Mouse (Mus musculus): ENCODE data around the gene Rnase2b. TPM values are rescaled to one million over a fixed set of nuclear protein-coding genes. Genes with fewer than 3 reads are reported as not detected.
"Not testable (repeated sequence)": the region's sequence is repeated elsewhere in the genome, so short reads cannot be mapped to it uniquely, and the experiment has no call there.

Gene Rnase2b
- not detected in 2 replicates for total RNA-seq (2017)

- ATAC-seq (ENCODE audit: extremely low read depth, insufficient number of reproducible peaks, low FRiP score, poor library complexity, severe bottlenecking), result not testable (repeated sequence)
Observed at GRCm38 (mm10) chr14:51161976-51162375, at the start of gene Rnase2b. Gene Rnase2b, plus strand, starts transcription at chr14:51162260.

GRCm38 (mm10) chr14:51113476-51113875, 48.6 kb upstream of the Rnase2b start:
- ATAC-seq (ENCODE audit: extremely low read depth, insufficient number of reproducible peaks, low FRiP score, poor library complexity, severe bottlenecking), result no peak

- ATAC-seq (ENCODE audit: extremely low read depth, insufficient number of reproducible peaks, low FRiP score, poor library complexity, severe bottlenecking), result no peak
Observed at GRCm38 (mm10) chr14:51113916-51114560, 48.0 kb upstream of the Rnase2b start, which contains the start of gene Eddm3b. Gene Eddm3b, plus strand, starts transcription at chr14:51114426.

- ATAC-seq (ENCODE audit: extremely low read depth, insufficient number of reproducible peaks, low FRiP score, poor library complexity, severe bottlenecking), result no peak
Observed at GRCm38 (mm10) chr14:51125684-51126083, 36.4 kb upstream of the Rnase2b start.

GRCm38 (mm10) chr14:51127648-51128258, 34.3 kb upstream of the Rnase2b start:
- peak; percentile 15; the same call in 1 of the 2 replicates for ATAC-seq (ENCODE audit: extremely low read depth, insufficient number of reproducible peaks, low FRiP score, poor library complexity, severe bottlenecking)

- ATAC-seq (ENCODE audit: extremely low read depth, insufficient number of reproducible peaks, low FRiP score, poor library complexity, severe bottlenecking), result peak; percentile 90
Observed at GRCm38 (mm10) chr14:51128775-51129623, 33.1 kb upstream of the Rnase2b start.

GRCm38 (mm10) chr14:51129624-51129975, 32.5 kb upstream of the Rnase2b start:
- no peak for ATAC-seq (ENCODE audit: extremely low read depth, insufficient number of reproducible peaks, low FRiP score, poor library complexity, severe bottlenecking)

GRCm38 (mm10) chr14:51130315-51130940, 31.6 kb upstream of the Rnase2b start:
- ATAC-seq (ENCODE audit: extremely low read depth, insufficient number of reproducible peaks, low FRiP score, poor library complexity, severe bottlenecking), result no peak

GRCm38 (mm10) chr14:51131086-51131815, 30.8 kb upstream of the Rnase2b start:
- ATAC-seq (ENCODE audit: extremely low read depth, insufficient number of reproducible peaks, low FRiP score, poor library complexity, severe bottlenecking), result no peak

- ATAC-seq (ENCODE audit: extremely low read depth, insufficient number of reproducible peaks, low FRiP score, poor library complexity, severe bottlenecking), result peak; percentile 33; the same call in 1 of the 2 replicates
Observed at GRCm38 (mm10) chr14:51132372-51132771, 29.7 kb upstream of the Rnase2b start.

- no peak for ATAC-seq (ENCODE audit: extremely low read depth, insufficient number of reproducible peaks, low FRiP score, poor library complexity, severe bottlenecking)
Observed at GRCm38 (mm10) chr14:51140342-51140741, 21.7 kb upstream of the Rnase2b start.

- ATAC-seq (ENCODE audit: extremely low read depth, insufficient number of reproducible peaks, low FRiP score, poor library complexity, severe bottlenecking), result no peak
Observed at GRCm38 (mm10) chr14:51142119-51142518, 19.9 kb upstream of the Rnase2b start.

- ATAC-seq (ENCODE audit: extremely low read depth, insufficient number of reproducible peaks, low FRiP score, poor library complexity, severe bottlenecking), result no peak
Observed at GRCm38 (mm10) chr14:51142568-51142967, 19.5 kb upstream of the Rnase2b start.

- ATAC-seq (ENCODE audit: extremely low read depth, insufficient number of reproducible peaks, low FRiP score, poor library complexity, severe bottlenecking), result no peak
Observed at GRCm38 (mm10) chr14:51143287-51143686, 18.8 kb upstream of the Rnase2b start.

- ATAC-seq (ENCODE audit: extremely low read depth, insufficient number of reproducible peaks, low FRiP score, poor library complexity, severe bottlenecking), result no peak
Observed at GRCm38 (mm10) chr14:51143937-51144336, 18.1 kb upstream of the Rnase2b start.

- ATAC-seq (ENCODE audit: extremely low read depth, insufficient number of reproducible peaks, low FRiP score, poor library complexity, severe bottlenecking), result no peak
Observed at GRCm38 (mm10) chr14:51144451-51144850, 17.6 kb upstream of the Rnase2b start.

GRCm38 (mm10) chr14:51145521-51145920, 16.5 kb upstream of the Rnase2b start:
- no peak for ATAC-seq (ENCODE audit: extremely low read depth, insufficient number of reproducible peaks, low FRiP score, poor library complexity, severe bottlenecking)

GRCm38 (mm10) chr14:51146685-51147084, 15.4 kb upstream of the Rnase2b start, which contains the start of gene Rnase1:
Gene Rnase1, minus strand, starts transcription at chr14:51146785.
- ATAC-seq (ENCODE audit: extremely low read depth, insufficient number of reproducible peaks, low FRiP score, poor library complexity, severe bottlenecking), result no peak

GRCm38 (mm10) chr14:51148006-51148405, 14.1 kb upstream of the Rnase2b start:
- ATAC-seq (ENCODE audit: extremely low read depth, insufficient number of reproducible peaks, low FRiP score, poor library complexity, severe bottlenecking), result no peak
